Mouse (Mus musculus) MEL (cell line): ENCODE results near the gene Gm960. TPM values are rescaled to one million over a fixed set of nuclear protein-coding genes. Genes with fewer than 3 reads are reported as not detected.

Experiments
- DNase-seq: peaks from one replicate; pipeline ENCODE4 v3.0.0; 2011; ENCODE audit warnings: low read depth, low spot score
- H3K27ac ChIP-seq: 2 replicates; pipeline ENCODE4 v1.5.1; 2012; ENCODE audit warnings: low read depth, mild to moderate bottlenecking, control low read depth, low read length, moderate library complexity; ENCODE audit not compliant: control insufficient read depth
- H3K27me3 ChIP-seq, 2 experiments: fragments of 150-350 bp in 1 of 2; sonication (generic) in 1 of 2; 2 replicates each; pipeline ENCODE4 v1.6.1; 2012; ENCODE audit warnings: low read length in 2 of 2, mild to moderate bottlenecking in 2 of 2, improper control_type of control experiment in 1 of 2, moderate library complexity in 1 of 2; ENCODE audit not compliant: insufficient read depth in 2 of 2, control insufficient read depth in 1 of 2
- H3K36me3 ChIP-seq, 2 experiments: 2 replicates each; pipeline ENCODE4 v1.6.1; 2012 to 2014; ENCODE audit warnings: low read length in 2 of 2, improper control_type of control experiment in 1 of 2, inconsistent platforms in 1 of 2, mild to moderate bottlenecking in 1 of 2; ENCODE audit not compliant: insufficient read depth in 2 of 2, control insufficient read depth in 1 of 2
- H3K4me1 ChIP-seq, 2 experiments: fragments of 150-350 bp in 1 of 2; sonication (generic) in 1 of 2; 2 replicates each; pipeline ENCODE4 v1.6.1; 2012; ENCODE audit warnings: low read length in 2 of 2, improper control_type of control experiment in 1 of 2, mild to moderate bottlenecking in 1 of 2; ENCODE audit not compliant: insufficient read depth in 2 of 2, control insufficient read depth in 1 of 2
- H3K4me3 ChIP-seq, 2 experiments: fragments of 150-350 bp in 1 of 2; sonication (generic) in 1 of 2; 2 replicates each; pipeline ENCODE4 v1.5.1; 2012; ENCODE audit warnings: low read depth in 2 of 2, low read length in 2 of 2, mild to moderate bottlenecking in 2 of 2, moderate library complexity in 2 of 2, control low read depth in 1 of 2, improper control_type of control experiment in 1 of 2; ENCODE audit not compliant: control insufficient read depth in 1 of 2, insufficient read depth in 1 of 2
- H3K79me2 ChIP-seq: 2 replicates; pipeline ENCODE4 v1.6.1; 2012; ENCODE audit warnings: mild to moderate bottlenecking, low read length, moderate library complexity; ENCODE audit not compliant: control insufficient read depth, poor library complexity, insufficient read depth
- H3K9ac ChIP-seq: 2 replicates; pipeline ENCODE4 v1.6.1; 2012; ENCODE audit warnings: low read depth, mild to moderate bottlenecking, control low read depth, low read length, moderate library complexity; ENCODE audit not compliant: control insufficient read depth, poor library complexity, severe bottlenecking
- H3K9me3 ChIP-seq: fragments of 150-350 bp; sonication (generic); replicated peaks from 2 replicates; pipeline ENCODE4 v1.6.1; 2012; ENCODE audit warnings: mild to moderate bottlenecking, low read length, improper control_type of control experiment, moderate library complexity; ENCODE audit not compliant: insufficient read depth
- E2F4 ChIP-seq: IDR thresholded peaks from 2 replicates; pipeline ENCODE4 v1.6.1; 2011; ENCODE audit warnings: low read depth, low read length, improper control_type of control experiment, borderline replicate concordance
- EP300 ChIP-seq, 2 experiments: IDR thresholded peaks; 2 replicates each; pipeline ENCODE4 v1.6.1; 2011; ENCODE audit warnings: improper control_type of control experiment in 2 of 2, low read length in 2 of 2, low read depth in 1 of 2, mild to moderate bottlenecking in 1 of 2
- ETS1 ChIP-seq: IDR thresholded peaks from 2 replicates; pipeline ENCODE4 v1.6.1; 2012; ENCODE audit warnings: low read depth, mild to moderate bottlenecking, inconsistent platforms, low read length, improper control_type of control experiment, moderate library complexity
- HCFC1 ChIP-seq: IDR thresholded peaks from 2 replicates; pipeline ENCODE4 v1.6.1; 2012; ENCODE audit warnings: low read depth, mild to moderate bottlenecking, inconsistent platforms, low read length, improper control_type of control experiment, moderate library complexity
- KAT2A ChIP-seq: conservative IDR thresholded peaks from 2 replicates; pipeline ENCODE4 v1.6.1; 2012; ENCODE audit warnings: low read depth, low read length, improper control_type of control experiment, inconsistent platforms
- MAFK ChIP-seq: IDR thresholded peaks from 2 replicates; pipeline ENCODE4 v1.6.1; 2011; ENCODE audit warnings: low read depth, mild to moderate bottlenecking, low read length, improper control_type of control experiment, borderline replicate concordance
- MAZ ChIP-seq: IDR thresholded peaks from 2 replicates; pipeline ENCODE4 v1.6.1; 2012; ENCODE audit warnings: low read depth, mild to moderate bottlenecking, inconsistent platforms, low read length, improper control_type of control experiment
- MXI1 ChIP-seq: IDR thresholded peaks from 2 replicates; pipeline ENCODE4 v1.6.1; 2011; ENCODE audit warnings: mild to moderate bottlenecking, low read depth, low read length, improper control_type of control experiment
- MYB ChIP-seq: IDR thresholded peaks from 2 replicates; pipeline ENCODE4 v1.6.1; 2011; ENCODE audit warnings: mild to moderate bottlenecking, low read depth, low read length, improper control_type of control experiment
- MYC ChIP-seq: IDR thresholded peaks from 2 replicates; pipeline ENCODE4 v1.6.1; 2011; ENCODE audit warnings: low read depth, mild to moderate bottlenecking, low read length, improper control_type of control experiment, moderate library complexity
- POLR2AphosphoS5 ChIP-seq: IDR thresholded peaks from 2 replicates; pipeline ENCODE4 v1.6.1; 2012; ENCODE audit warnings: low read depth, borderline replicate concordance, mild to moderate bottlenecking, inconsistent platforms, low read length, moderate library complexity, mixed read lengths
- RCOR1 ChIP-seq: IDR thresholded peaks from 2 replicates; pipeline ENCODE4 v1.6.1; 2012; ENCODE audit warnings: low read depth, mild to moderate bottlenecking, inconsistent platforms, low read length, improper control_type of control experiment
- TAL1 ChIP-seq: IDR thresholded peaks from 2 replicates; pipeline ENCODE4 v1.6.1; 2012; ENCODE audit warnings: mild to moderate bottlenecking, inconsistent platforms, low read length, moderate library complexity, mixed read lengths
- TBP ChIP-seq: IDR thresholded peaks from 2 replicates; pipeline ENCODE4 v1.8.0; 2011; ENCODE audit warnings: low read depth, low read length, improper control_type of control experiment
- USF1 ChIP-seq: IDR thresholded peaks from 2 replicates; pipeline ENCODE4 v1.6.1; 2014; ENCODE audit warnings: low read depth, mild to moderate bottlenecking, inconsistent platforms, low read length, improper control_type of control experiment, moderate library complexity
- polyA plus RNA-seq, 2 experiments: library from polyadenylated mRNA; stranded (reverse) in 1 of 2; unstranded in 1 of 2; fragments of >175 nt in 1 of 2; fragments of >200 nt in 1 of 2; gene quantifications; 2 replicates each; pipeline versions ENCODE4 v1.2.1 to v1.2.4; 2012; ENCODE audit warnings: low replicate concordance in 2 of 2, low read depth in 1 of 2; ENCODE audit not compliant: insufficient read length in 2 of 2, insufficient read depth in 1 of 2, missing spikeins in 1 of 2
- total RNA-seq: library from RNA; depleted of rRNA; stranded (reverse); fragments of 300-350 nt; gene quantifications from 2 replicates; pipeline ENCODE4 v1.2.3, GENCODE M21; 2012

The Gm960 gene
- total and polyA plus RNA-seq, 3 experiments, result 2.1 to 2.3 TPM; not detected in 1

DNA sequence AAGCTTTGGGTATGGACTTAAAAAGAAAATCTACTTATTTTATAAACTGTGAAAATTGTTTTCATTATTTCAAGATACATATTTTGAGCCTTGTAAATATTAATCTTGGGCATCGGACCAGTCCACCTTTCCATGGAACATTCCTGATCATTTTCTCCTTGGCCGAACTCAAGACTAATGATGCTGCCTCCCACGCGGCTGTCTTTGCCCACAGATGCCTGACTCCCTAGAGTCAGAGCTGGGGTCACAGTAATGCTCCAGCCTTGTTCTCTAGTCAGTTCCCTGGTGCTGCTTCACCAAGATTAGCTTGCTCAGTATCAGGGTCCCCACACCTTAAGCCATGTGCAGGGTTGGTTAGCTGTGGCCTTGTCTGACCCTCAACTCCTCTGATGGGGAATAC is 92.8 kb downstream of the Gm960 start:
- H3K9me3 ChIP-seq, result no peaks in the 10 kb centered on the region
- no peak for DNase-seq
- H3K4me3 ChIP-seq, result no peak overlapping the region
- TF ChIP-seq EP300 (IDR thresholded peaks at IDR 0.05; ENCODE audit: low read depth in 1 of 2, low read length in 2 of 2), result no peak
- TF ChIP-seq RCOR1, result no peak
- TF ChIP-seq MYB, result no peak
- TF ChIP-seq ETS1, result no peak
- no peak for TF ChIP-seq E2F4
- no peaks in the 10 kb centered on the region for H3K4me1 ChIP-seq
- H3K36me3 ChIP-seq, result no peaks in the 10 kb centered on the region
- H3K9ac ChIP-seq, result no peak overlapping the region
- no peaks in the 10 kb centered on the region for H3K27me3 ChIP-seq
- no peak overlapping the region for H3K27ac ChIP-seq
- H3K79me2 ChIP-seq, result no peaks in the 10 kb centered on the region

DNA sequence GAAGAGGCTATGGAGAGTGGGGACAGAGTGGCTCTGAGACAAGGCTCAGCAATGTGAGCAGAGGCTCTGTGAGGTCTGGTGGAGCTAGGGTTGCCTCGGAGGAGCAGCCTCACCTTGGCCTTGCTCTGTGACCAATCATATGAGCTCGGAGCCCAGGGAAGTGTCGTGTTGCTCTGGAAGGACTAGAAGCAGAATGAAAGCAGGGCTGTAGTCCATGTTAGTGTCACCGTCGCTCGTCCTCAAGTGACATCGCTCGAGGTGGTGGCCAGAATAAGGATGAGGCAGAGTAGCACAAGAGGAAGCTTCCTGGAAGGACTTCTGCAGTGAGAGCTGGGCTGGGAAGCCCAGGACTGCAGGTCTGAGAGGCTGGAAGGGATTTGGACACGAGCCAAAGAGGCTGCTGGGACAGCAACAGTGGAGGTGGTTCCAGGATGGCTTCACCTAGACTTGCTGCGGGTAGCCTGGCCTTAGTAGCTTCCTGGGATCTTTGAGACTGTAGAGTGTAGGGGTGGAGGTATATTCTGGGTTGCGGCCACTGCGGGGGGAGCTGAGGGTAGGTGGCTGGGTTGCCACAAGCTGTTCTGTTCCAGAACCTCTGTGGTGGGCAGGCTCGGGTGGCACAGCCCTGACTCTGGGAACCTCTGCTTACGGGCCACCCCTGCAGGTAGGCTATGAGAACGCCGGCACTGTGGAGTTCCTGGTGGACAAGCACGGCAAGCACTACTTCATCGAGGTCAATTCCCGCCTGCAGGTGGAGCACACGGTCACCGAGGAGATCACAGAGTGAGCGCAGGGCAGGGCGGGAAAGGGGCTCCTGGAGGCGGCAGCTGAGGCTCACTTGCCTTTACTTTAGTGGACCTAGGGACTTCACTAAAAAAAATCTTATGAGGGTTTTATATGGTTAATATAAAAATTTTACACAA is 94.4 kb downstream of the Gm960 start:
- DNase-seq, result no peak
- TF ChIP-seq USF1, result no peak
- no peak for TF ChIP-seq KAT2A
- no peak for TF ChIP-seq MAFK
- TF ChIP-seq TAL1, result no peak
- no peak for TF ChIP-seq MAZ
- TF ChIP-seq RCOR1, result no peak
- no peak for TF ChIP-seq POLR2AphosphoS5
- no peak for TF ChIP-seq HCFC1
- no peak for TF ChIP-seq MYC
- no peak for TF ChIP-seq TBP
- no peak for TF ChIP-seq MYB
- no peak for TF ChIP-seq MXI1
- Histone ChIP-seq H3K36me3 (no peaks in the 10 kb centered on the region), H3K27me3 (no peaks in the 10 kb centered on the region), H3K4me1 (no peaks in the 10 kb centered on the region), H3K4me3 (no peak overlapping the region), H3K9me3 (no peaks in the 10 kb centered on the region), H3K9ac (no peak overlapping the region), H3K27ac (no peak overlapping the region), H3K79me2 (no peaks in the 10 kb centered on the region)
